Mouse (Mus musculus): ENCODE measurements around the gene Aacs.

DNA sequence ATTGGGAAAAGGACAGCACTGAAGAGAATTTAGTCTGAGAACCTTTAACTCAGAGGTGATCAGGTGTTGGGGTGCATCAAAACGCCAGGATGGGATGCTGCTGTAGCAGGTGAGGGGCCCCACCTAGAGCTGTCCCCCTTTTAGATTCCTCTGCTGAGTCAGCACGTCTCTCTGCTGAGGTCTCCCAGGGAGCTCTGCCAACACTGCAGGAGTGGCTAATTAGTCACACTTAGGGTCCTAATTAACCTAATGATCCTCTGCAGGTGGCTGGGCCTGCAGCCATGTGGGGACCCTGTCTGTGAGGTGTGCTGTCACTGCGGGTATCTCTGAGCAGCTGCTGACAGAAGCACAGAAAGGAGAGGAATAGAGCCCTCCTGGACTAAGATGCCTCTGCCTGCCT is 26.6 kb downstream of the Aacs start:
- TF ChIP-seq POLR2A (IDR thresholded peaks at IDR 0.05; ENCODE audit: control insufficient read depth, extremely low read depth, insufficient read depth, low read length, poor library complexity) (no peak), CTCF (IDR thresholded peaks at IDR 0.05; ENCODE audit: borderline replicate concordance, control insufficient read depth, extremely low read depth, insufficient read depth, low read length, poor library complexity) (no peak)
